Mouse (Mus musculus) kidney, postnatal 0 days (tissue): ENCODE measurements around the gene Lzic. TPM values are rescaled to one million over a fixed set of nuclear protein-coding genes. Genes with fewer than 3 reads are reported as not detected.
A peak's percentile ranks its signal among the peaks of the same experiment; 100 is the strongest.

Source experiments
- ATAC-seq: fragments of 200-750 bp; cut with Nextera tagmentation; replicated peaks from 2 replicates; pipeline ENCODE4 v1.8.0; 2017; ENCODE audit warnings: low read depth, moderate number of reproducible peaks, moderate TSS enrichment, moderate library complexity; ENCODE audit not compliant: low FRiP score
- DNase-seq: peaks from one replicate; pipeline ENCODE4 v3.0.0-alpha.2; 2016; ENCODE audit warnings: low spot score
- H3K27ac ChIP-seq: fragments of 300-500 bp; sonication (generic); 2 replicates; pipeline ENCODE4 v1.5.1; 2014; ENCODE audit warnings: mild to moderate bottlenecking
- H3K27me3 ChIP-seq: fragments of 300-500 bp; sonication (generic); 2 replicates; pipeline ENCODE4 v1.6.1; 2014; ENCODE audit warnings: low read length, mixed read lengths; ENCODE audit not compliant: insufficient read depth
- H3K36me3 ChIP-seq: fragments of 300-500 bp; sonication (generic); 2 replicates; pipeline ENCODE4 v1.6.1; 2014; ENCODE audit warnings: low read length, mixed read lengths; ENCODE audit not compliant: insufficient read depth
- H3K4me1 ChIP-seq: fragments of 300-500 bp; sonication (generic); replicated peaks from 2 replicates; pipeline ENCODE4 v1.6.1; 2014; ENCODE audit warnings: antibody characterized with exemption, low read length, mixed read lengths; ENCODE audit not compliant: insufficient read depth
- H3K4me2 ChIP-seq: fragments of 300-500 bp; sonication (generic); 2 replicates; pipeline ENCODE4 v1.6.1; 2014; ENCODE audit warnings: mild to moderate bottlenecking, low read length, moderate library complexity, mixed read lengths
- H3K4me3 ChIP-seq: fragments of 300-500 bp; sonication (generic); replicated peaks from 2 replicates; pipeline ENCODE4 v1.5.1; 2014; ENCODE audit warnings: low read depth, low read length
- H3K9ac ChIP-seq: fragments of 300-500 bp; sonication (generic); 2 replicates; pipeline ENCODE4 v1.6.1; 2014; ENCODE audit warnings: low read depth, low read length
- H3K9me3 ChIP-seq: fragments of 300-500 bp; sonication (generic); replicated peaks from 2 replicates; pipeline ENCODE4 v1.6.1; 2016; ENCODE audit warnings: low read length, inconsistent platforms, mixed read lengths
- CTCF ChIP-seq: IDR thresholded peaks from 2 replicates; pipeline ENCODE4 v1.5.1; 2016; ENCODE audit warnings: antibody characterized with exemption, low read depth, mild to moderate bottlenecking, moderate library complexity
- WGBS: fragments of 180-500 bp; shearing (Covaris S2); extraction: QIAGEN DNeasy Blood & Tissue Kit; methylation state at CpG from one replicate; pipeline ENCODE4 v1.1.7; 2014; 5-methylcytosine and 5-hydroxymethylcytosine counted together
- polyA plus RNA-seq: library from polyadenylated mRNA; unstranded; fragments of >200 nt; fragmentation: Nextera tagmentation; extraction: Ambion mirVana; gene quantifications from 2 replicates; pipeline ENCODE4 v1.2.1, GENCODE M21; 2015

The Lzic gene
- polyA plus RNA-seq, 1 experiment from 2014 or later = 31.7 TPM

GRCm38 (mm10) chr4:149526330-149526729 lies 41.3 kb downstream of the Lzic start:
- 22% methylated on average over 7 of the region's 7 CpGs for WGBS
- Histone ChIP-seq H3K4me3 (no peak overlapping the region), H3K36me3 (no peaks in the 10 kb centered on the region), H3K27me3 (no peaks in the 10 kb centered on the region), H3K4me1 (peaks cover 18% of the 10 kb centered on the region), H3K9me3 (no peaks in the 10 kb centered on the region), H3K27ac (no peak overlapping the region), H3K9ac (no peak overlapping the region), H3K4me2 (0 out of 2 replicates have a peak overlapping the region, but pooled peaks have one; percentile 2)
- no peak for TF ChIP-seq CTCF
- DNase-seq (peak; percentile 61), ATAC-seq (no peak; the same call in 1 of the 2 replicates)

DNA sequence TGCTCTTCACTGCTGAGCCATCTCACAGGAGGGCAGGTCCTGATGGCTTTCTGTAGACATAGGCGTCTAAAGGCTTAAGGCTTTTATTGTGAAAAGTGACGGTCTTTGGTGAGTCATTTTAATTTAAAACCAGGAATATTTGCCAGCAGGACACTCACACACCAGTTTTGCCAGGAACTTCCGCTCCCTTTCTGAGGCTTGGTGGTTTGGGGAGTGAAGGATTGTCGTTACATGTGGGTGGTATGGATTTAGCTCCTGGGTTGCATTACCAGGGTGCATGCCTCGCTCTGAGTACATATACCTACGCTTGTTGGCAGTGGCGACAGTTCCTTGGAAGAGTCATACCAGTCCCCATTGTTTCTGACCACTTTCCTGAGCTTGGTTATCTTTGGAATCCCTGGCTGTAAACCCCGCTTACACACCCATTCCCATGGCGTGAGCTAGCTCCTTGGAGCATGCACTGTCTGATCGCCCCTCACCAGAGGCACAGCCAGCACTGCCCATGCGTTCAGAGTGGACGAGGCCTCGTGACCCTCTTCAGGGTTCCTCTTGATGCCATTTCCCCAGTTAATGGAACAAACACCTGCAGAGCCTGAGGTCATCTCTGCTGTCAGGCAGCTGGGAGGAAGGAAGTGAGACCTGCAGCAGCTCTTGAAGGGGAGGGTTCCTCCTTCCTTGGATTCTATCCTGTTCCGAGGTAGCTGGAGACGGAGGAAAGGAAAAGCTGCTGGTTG lies 42.8 kb downstream of the Lzic start:
- H3K27ac ChIP-seq = no peak overlapping the region
- no peak for ATAC-seq
- no peaks in the 10 kb centered on the region for H3K9me3 ChIP-seq
- WGBS = 59% methylated on average over 15 of the region's 15 CpGs
- no peak overlapping the region for H3K9ac ChIP-seq
- H3K36me3 ChIP-seq = no peaks in the 10 kb centered on the region
- peaks cover 18% of the 10 kb centered on the region for H3K4me1 ChIP-seq
- no peak overlapping the region for H3K4me3 ChIP-seq
- TF ChIP-seq CTCF = no peak
- DNase-seq = no peak
- H3K4me2 ChIP-seq = no peak overlapping the region
- no peaks in the 10 kb centered on the region for H3K27me3 ChIP-seq

GRCm38 (mm10) chr4:149529691-149530090 lies 44.7 kb downstream of the Lzic start:
- peak; percentile 69 for DNase-seq
- no peak for TF ChIP-seq CTCF
- Histone ChIP-seq H3K9me3 (no peaks in the 10 kb centered on the region), H3K4me2 (no peak overlapping the region), H3K27ac (peak overlapping the region; percentile 50; the same call in 1 of the 2 replicates), H3K9ac (no peak overlapping the region), H3K36me3 (no peaks in the 10 kb centered on the region), H3K4me3 (no peak overlapping the region), H3K27me3 (no peaks in the 10 kb centered on the region), H3K4me1 (peaks cover 18% of the 10 kb centered on the region)
- no peak; the same call in 1 of the 2 replicates for ATAC-seq
- WGBS = 25% methylated on average over 6 of the region's 6 CpGs

- peak; percentile 57; the same call in 1 of the 2 replicates for ATAC-seq
- no peak overlapping the region for H3K4me3 ChIP-seq
- H3K9me3 ChIP-seq = no peaks in the 10 kb centered on the region
- WGBS = 71% methylated on average over 8 of the region's 8 CpGs
- H3K36me3 ChIP-seq = no peaks in the 10 kb centered on the region
- no peaks in the 10 kb centered on the region for H3K4me1 ChIP-seq
- TF ChIP-seq CTCF = no peak
- no peak overlapping the region for H3K27ac ChIP-seq
- no peaks in the 10 kb centered on the region for H3K27me3 ChIP-seq
- no peak overlapping the region for H3K9ac ChIP-seq
- no peak for DNase-seq
- H3K4me2 ChIP-seq = no peak overlapping the region
Measured at GRCm38 (mm10) chr4:149539441-149539840, 54.4 kb downstream of the Lzic start.

- no peak for ATAC-seq
Measured at GRCm38 (mm10) chr4:149541935-149542334, 56.9 kb downstream of the Lzic start.

GRCm38 (mm10) chr4:149542431-149542830 lies 57.4 kb downstream of the Lzic start:
- TF ChIP-seq CTCF = no peak
- Histone ChIP-seq H3K4me3 (no peak overlapping the region), H3K36me3 (no peaks in the 10 kb centered on the region), H3K9me3 (no peaks in the 10 kb centered on the region), H3K4me2 (no peak overlapping the region), H3K4me1 (no peaks in the 10 kb centered on the region), H3K9ac (no peak overlapping the region), H3K27me3 (no peaks in the 10 kb centered on the region), H3K27ac (no peak overlapping the region)
- 77% methylated on average over 12 of the region's 12 CpGs for WGBS
- ATAC-seq = no peak
- DNase-seq = no peak

More at GRCm38 (mm10) chr4:149541935-149542334, 56.9 kb downstream of the Lzic start:
- Histone ChIP-seq H3K36me3 (no peaks in the 10 kb centered on the region), H3K9me3 (no peaks in the 10 kb centered on the region), H3K27me3 (no peaks in the 10 kb centered on the region), H3K27ac (no peak overlapping the region), H3K4me3 (no peak overlapping the region), H3K4me2 (no peak overlapping the region), H3K4me1 (no peaks in the 10 kb centered on the region), H3K9ac (no peak overlapping the region)
- WGBS = 62% methylated on average over 5 of the region's 5 CpGs
- DNase-seq = no peak
- TF ChIP-seq CTCF = no peak
